Mouse (Mus musculus): ENCODE data around the gene Ccdc163.

The Ccdc163 gene

DNA sequence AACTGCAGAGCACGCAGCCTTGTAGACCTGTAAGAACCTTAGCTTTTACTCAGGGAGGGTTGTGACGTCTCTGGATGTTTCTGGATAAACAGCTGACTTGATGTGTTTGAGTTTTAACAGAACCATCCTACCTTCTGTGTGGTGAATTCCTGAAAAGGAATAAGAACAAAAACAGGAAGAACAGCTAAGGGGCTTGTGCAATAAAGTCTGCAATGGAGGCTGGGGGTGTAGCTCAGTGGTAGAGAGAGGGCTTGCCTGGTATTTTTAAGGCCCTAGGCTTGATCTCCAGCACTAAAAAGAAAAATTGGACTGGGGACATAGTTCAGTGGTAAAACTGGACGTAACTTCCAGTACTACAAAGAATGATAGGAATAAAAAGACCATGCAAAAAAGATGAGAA lies 68.8 kb downstream of the Ccdc163 start:
- Histone ChIP-seq H3K36me3 (ENCODE audit: control insufficient read depth, insufficient read depth, low read length, poor library complexity, severe bottlenecking) (peaks cover 2% of the 10 kb centered on the region; the same call in 1 of the 2 replicates), H3K27me3 (ENCODE audit: control insufficient read depth, insufficient read depth, low read length, poor library complexity, severe bottlenecking) (no peaks in the 10 kb centered on the region)
- DNase-seq (ENCODE audit: low read depth, low spot score) = no peak

- Histone ChIP-seq H3K36me3 (ENCODE audit: control insufficient read depth, insufficient read depth, low read length, poor library complexity, severe bottlenecking) (no peaks in the 10 kb centered on the region), H3K27me3 (ENCODE audit: control insufficient read depth, insufficient read depth, low read length, poor library complexity, severe bottlenecking) (no peaks in the 10 kb centered on the region)
- DNase-seq (ENCODE audit: low read depth, low spot score) = no peak
Measured at GRCm38 (mm10) chr4:116780541-116780940, 72.2 kb downstream of the Ccdc163 start.

DNA sequence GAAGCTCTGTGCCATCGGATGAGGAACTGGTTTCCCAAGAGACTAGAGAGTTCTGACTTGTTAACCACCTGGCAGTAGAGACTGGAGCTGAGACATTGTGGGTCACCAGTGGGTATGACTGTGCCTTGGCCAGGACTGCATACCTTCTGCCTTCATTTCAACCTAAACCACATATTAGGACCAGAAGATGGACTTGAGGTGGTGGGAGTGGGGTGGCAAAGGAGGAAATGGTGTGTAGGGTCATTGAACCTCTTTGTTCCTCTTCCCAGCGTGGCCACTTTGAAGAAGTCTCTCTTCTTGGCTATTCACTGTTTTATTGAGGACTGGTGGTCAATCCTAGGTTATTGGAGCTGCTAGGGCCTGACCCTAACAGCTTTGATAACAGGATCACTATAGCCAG lies 73.1 kb downstream of the Ccdc163 start:
- no peaks in the 10 kb centered on the region for H3K36me3 ChIP-seq (ENCODE audit: control insufficient read depth, insufficient read depth, low read length, poor library complexity, severe bottlenecking)
- DNase-seq (ENCODE audit: low read depth, low spot score) = no peak
- H3K27me3 ChIP-seq (ENCODE audit: control insufficient read depth, insufficient read depth, low read length, poor library complexity, severe bottlenecking) = no peaks in the 10 kb centered on the region

DNA sequence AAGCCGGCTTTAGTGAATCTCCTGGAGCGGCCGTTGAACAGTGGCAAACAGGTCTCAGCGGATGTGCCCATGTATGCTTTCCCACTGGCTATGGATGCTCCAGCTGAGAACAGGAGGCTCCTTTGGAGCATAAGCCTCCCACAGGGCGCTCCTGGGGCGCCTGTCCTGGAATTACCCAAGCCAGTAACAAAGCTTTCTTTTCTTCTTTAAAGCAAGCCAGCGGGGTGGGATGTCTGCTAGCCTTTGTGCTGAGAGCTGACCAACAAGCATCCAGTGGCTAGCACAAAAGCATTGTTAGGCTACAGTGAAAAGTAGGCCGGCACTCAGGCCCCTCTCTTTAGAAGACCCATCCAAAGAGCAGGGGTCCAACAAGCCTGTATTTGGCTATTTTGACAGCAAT lies 73.9 kb downstream of the Ccdc163 start:
- no peak for DNase-seq (ENCODE audit: low read depth, low spot score)
- Histone ChIP-seq H3K27me3 (ENCODE audit: control insufficient read depth, insufficient read depth, low read length, poor library complexity, severe bottlenecking) (no peaks in the 10 kb centered on the region), H3K36me3 (ENCODE audit: control insufficient read depth, insufficient read depth, low read length, poor library complexity, severe bottlenecking) (no peaks in the 10 kb centered on the region)

DNA sequence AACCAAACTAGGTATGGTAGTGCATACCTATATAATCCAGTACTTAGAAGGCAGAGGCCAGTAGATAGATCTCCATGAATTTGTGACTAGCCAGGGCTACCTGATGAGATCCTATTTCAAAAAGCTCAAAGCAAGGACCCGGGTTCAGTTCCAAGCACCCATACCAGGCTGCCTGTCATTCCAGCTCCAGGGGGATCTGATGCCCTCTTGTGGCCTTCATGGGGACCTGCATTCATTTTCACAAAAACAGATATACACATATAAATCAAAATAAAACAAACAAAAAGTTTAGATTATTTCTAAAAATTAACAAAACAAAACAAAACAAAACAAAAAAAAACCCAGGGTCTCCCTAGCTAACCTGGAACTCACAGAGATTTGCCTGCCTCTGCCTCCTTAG lies 78.3 kb downstream of the Ccdc163 start:
- no peaks in the 10 kb centered on the region for H3K36me3 ChIP-seq (ENCODE audit: control insufficient read depth, insufficient read depth, low read length, poor library complexity, severe bottlenecking)
- DNase-seq (ENCODE audit: low read depth, low spot score) = peak; percentile 16
- no peaks in the 10 kb centered on the region for H3K27me3 ChIP-seq (ENCODE audit: control insufficient read depth, insufficient read depth, low read length, poor library complexity, severe bottlenecking)

GRCm38 (mm10) chr4:116787985-116788760 lies 79.9 kb downstream of the Ccdc163 start:
- Histone ChIP-seq H3K36me3 (ENCODE audit: control insufficient read depth, insufficient read depth, low read length, poor library complexity, severe bottlenecking) (peaks cover 2% of the 10 kb centered on the region; the same call in 1 of the 2 replicates), H3K27me3 (ENCODE audit: control insufficient read depth, insufficient read depth, low read length, poor library complexity, severe bottlenecking) (no peaks in the 10 kb centered on the region)
- DNase-seq (ENCODE audit: low read depth, low spot score) = no peak

GRCm38 (mm10) chr4:116788956-116789355 lies 80.6 kb downstream of the Ccdc163 start:
- peak; percentile 90 for DNase-seq (ENCODE audit: low read depth, low spot score)
- H3K36me3 ChIP-seq (ENCODE audit: control insufficient read depth, insufficient read depth, low read length, poor library complexity, severe bottlenecking) = peaks cover 2% of the 10 kb centered on the region; the same call in 1 of the 2 replicates
- no peaks in the 10 kb centered on the region for H3K27me3 ChIP-seq (ENCODE audit: control insufficient read depth, insufficient read depth, low read length, poor library complexity, severe bottlenecking)

DNA sequence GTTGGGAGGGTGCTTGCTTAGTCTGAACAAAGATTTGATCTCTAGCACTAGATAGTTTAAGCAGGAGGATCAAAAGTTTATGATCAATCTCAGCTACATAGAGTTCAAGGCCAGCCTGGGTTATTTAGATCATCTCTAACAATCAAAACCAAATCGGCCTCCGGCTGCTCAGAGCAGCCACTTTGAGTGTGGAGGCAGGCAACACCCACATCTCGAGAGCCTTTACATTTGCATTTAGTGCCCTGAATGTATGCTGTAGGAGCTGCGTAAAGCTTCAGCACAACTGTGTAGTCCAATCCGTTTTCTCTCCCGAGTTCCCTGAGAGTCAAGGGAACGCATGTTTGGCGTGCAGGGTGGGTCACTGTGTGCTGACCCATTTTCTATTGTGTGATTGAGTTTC lies 84.1 kb downstream of the Ccdc163 start:
- H3K36me3 ChIP-seq (ENCODE audit: control insufficient read depth, insufficient read depth, low read length, poor library complexity, severe bottlenecking) = peaks cover 2% of the 10 kb centered on the region; the same call in 1 of the 2 replicates
- DNase-seq (ENCODE audit: low read depth, low spot score) = no peak
- no peaks in the 10 kb centered on the region for H3K27me3 ChIP-seq (ENCODE audit: control insufficient read depth, insufficient read depth, low read length, poor library complexity, severe bottlenecking)

DNA sequence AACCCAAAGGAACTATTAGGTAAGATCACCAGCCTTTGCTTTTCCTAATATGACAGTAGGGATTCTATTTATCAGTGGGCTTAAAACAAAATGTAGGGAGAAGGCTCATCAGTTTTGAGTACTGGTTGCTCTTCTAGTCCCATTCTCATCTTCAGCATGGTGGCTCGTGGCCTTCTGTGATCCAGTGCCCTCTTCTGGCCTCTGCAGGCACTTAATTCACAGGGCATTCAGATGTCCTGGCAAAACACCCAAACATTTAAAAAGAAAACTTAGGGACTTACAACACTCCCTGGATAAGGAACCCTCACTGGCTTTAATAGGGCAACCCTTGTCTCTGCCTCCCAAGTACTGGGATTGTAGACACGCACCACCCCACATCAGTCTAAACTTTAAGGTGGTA lies 86.0 kb downstream of the Ccdc163 start:
- H3K36me3 ChIP-seq (ENCODE audit: control insufficient read depth, insufficient read depth, low read length, poor library complexity, severe bottlenecking) = peaks cover 2% of the 10 kb centered on the region; the same call in 1 of the 2 replicates
- DNase-seq (ENCODE audit: low read depth, low spot score) = no peak
- no peaks in the 10 kb centered on the region for H3K27me3 ChIP-seq (ENCODE audit: control insufficient read depth, insufficient read depth, low read length, poor library complexity, severe bottlenecking)

DNA sequence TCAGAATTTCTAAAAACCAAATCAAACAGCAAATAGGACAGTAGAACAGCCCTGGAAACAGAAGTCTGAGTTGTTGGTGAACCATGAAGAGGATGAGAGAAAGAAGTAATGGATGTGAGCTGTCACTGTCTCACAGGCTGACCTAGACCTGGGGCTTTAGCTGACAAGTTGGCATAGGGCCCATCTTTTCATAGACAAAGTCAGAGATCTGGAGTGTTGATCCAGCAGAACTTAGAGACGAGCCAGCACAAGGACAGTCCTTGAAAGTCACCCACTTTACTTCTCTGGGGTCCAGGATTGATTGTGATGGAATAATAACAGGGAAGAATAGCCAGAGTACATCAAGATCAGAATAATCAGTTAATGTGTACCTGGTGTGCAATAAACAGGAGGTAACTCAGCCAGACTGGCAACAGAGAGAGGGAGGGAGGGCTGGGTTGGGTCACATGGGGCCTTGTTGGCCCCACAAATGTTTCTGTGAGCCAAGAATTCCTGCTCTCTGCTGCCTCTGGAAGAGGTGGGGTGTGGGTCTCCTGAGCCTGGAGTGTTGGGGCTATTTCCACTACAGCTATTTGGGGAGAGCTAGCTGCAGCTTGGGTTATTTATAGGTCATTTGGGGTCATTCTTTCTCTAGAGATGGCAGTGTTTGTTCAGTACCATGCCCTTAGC lies 88.3 kb downstream of the Ccdc163 start:
- H3K27me3 ChIP-seq (ENCODE audit: control insufficient read depth, insufficient read depth, low read length, poor library complexity, severe bottlenecking) = no peaks in the 10 kb centered on the region

DNA sequence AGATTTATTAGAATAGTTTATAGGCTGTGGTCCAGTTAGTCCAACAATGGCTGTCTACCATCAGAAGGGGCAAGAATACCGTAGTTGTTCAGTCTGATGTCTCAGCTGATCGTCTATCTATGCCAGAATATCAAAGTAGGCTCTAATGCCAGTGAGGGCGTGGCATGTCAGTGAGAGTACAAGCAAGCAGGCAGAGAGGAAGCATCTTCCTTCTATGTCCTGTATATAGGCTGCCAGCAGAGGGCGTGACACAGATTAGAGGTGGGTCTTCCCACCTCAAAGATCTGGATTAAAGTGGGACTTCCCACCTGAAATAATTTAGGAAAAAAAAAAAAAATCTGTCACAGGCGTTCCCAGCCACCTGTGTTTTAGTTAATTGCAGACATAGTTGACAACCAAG lies 91.6 kb downstream of the Ccdc163 start:
- peak; percentile 56 for DNase-seq (ENCODE audit: low read depth, low spot score)
- Histone ChIP-seq H3K36me3 (ENCODE audit: control insufficient read depth, insufficient read depth, low read length, poor library complexity, severe bottlenecking) (peaks cover 14% of the 10 kb centered on the region), H3K27me3 (ENCODE audit: control insufficient read depth, insufficient read depth, low read length, poor library complexity, severe bottlenecking) (no peaks in the 10 kb centered on the region)

More for the DNA sequence above, 88.3 kb downstream of the Ccdc163 start:
- DNase-seq (ENCODE audit: low read depth, low spot score) = no peak
- H3K36me3 ChIP-seq (ENCODE audit: control insufficient read depth, insufficient read depth, low read length, poor library complexity, severe bottlenecking) = peaks cover 2% of the 10 kb centered on the region; the same call in 1 of the 2 replicates
